Mouse (Mus musculus) 3134 (cell line): ENCODE measurements around the gene Psma6.
"Not testable (repeated sequence)": the region's sequence is repeated elsewhere in the genome, so short reads cannot be mapped to it uniquely, and the experiment has no call there.

ENCODE experiments used
- DNase-seq: peaks from one replicate; pipeline ENCODE4 v3.0.0-alpha.2; 2011; ENCODE audit warnings: low spot score; ENCODE audit not compliant: insufficient read length; ENCODE audit errors: extremely low read depth

Psma6 gene

DNA sequence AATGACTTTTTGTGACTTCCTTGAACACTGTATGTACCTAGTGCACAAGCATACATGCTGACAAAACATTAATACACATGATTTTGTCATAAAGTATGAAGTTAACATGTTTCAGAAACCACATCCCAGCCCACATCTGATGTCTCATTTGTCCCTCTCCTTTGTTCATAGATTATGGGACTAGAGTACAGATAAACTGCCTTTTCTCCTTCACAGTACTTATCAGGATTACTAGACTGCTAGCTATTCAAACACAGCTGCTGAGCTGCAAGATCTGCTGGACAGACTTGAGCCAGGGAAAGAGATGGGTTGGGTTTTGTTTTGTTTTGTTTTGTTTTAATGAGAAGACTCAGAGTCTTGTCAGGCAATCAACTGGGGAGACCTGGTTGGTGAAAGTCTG is 8.1 kb downstream of the Psma6 start:
- no peak for DNase-seq

DNA sequence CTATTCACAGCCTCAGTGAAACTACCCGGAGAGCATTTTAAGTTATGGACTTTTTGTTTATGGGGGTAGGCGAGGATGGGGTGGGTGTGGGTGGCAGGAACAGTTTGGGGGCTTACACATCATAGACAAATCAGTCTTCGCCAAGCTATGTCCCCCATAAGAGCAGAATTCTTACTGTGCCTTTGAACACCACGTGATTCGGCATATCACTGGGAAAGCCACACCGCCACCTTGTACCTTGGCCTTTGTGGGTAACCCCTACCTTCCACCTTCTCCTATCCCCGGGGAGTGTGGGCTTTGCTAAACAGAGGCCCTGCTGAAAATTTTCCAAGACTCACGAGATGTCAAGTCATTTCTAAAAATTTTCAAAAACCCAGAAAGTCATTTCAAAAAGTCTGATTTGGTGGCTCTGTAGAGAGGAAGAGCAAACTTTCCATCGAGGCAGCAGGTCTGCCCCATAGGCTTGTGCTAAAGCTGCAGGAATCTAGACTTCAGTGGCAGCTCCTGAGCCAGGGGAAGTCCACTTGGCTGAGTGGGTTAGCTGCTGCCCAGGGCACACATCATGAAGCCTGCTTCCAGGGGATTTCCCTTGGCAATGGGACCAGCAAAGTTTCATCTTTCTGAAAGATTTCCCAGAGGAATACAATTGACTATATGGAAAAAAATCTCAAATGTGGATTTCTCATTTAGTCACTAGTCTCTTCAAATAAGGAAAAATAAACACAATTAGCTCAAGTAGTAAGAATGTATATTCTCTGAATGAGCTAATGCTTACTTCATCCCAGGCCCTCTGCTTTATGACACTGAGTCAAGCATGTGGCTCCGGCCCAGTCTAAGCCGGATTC is 8.9 kb downstream of the Psma6 start:
- peak; percentile 55 for DNase-seq

DNA sequence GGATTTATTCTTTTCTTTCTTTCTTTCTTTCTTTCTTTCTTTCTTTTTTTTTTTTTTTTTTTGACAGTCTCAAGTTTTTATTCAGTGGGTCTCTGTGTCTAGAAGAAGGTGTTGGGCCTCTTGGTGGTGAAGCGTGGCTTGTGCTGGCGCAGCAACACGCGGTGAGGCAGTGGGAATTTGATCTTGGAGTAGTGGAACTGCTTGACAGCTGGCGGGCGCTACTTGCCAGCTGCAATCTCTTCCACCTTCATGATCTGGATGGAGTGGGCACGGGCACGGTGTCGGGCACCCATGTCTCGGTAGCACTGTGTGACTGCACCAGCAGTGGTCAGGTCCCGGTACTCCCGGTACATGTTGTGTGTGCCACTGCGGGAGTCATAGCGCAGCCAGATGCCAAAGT is 11.6 kb downstream of the Psma6 start:
- DNase-seq, result not testable (repeated sequence)

DNA sequence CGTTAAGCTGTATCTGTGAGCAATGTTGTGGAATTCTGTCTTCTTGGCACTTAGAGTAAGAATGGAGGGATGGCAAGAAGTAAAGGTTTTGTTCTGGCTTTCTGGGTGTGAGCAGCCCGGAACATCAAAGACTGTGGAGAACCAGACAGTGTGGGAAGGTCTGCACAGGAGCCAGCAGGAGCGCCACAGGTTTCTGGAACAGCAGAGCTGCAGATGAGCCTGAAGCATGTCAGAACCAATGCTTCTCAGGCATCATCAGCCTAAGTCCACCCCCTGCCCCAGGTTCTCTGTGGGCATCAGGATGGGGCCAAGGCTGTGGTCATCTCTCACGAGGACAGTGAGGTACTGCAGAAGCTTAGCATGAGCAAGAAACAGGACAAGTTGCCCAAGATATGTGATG is 12.5 kb downstream of the Psma6 start:
- DNase-seq, result no peak

DNA sequence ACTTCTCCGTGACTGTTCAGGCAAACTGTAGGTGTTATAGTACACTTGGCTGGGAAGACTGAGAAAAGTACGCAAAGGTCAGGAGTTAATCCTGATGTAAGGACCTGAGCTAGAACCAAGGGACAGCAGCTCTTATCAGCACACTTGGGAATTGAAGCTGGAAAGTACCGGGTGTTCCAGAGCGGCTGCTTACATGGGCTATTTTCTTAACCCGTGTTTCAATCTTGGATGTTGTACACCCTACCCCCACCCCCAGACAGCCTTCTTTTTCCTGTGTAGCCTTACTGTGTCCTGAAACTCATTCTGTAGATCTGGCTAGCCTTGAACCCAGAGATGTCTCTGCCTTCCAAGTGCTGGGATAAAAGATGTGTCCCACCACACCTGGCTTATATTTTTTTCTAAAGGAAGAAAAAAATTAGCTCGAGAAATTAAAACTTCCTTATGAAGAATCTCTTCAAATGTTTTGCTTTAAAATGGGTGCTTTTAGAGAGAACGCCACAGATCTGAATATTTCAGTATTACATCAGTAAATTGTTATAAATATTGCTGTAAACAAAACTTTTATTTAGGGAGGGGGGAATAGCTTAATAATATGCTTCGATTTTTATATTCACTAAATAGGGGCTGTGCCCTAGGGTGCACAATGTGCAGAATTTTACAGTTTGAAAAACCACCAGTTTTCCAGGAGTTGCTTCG is 13.7 kb downstream of the Psma6 start:
- no peak for DNase-seq

DNA sequence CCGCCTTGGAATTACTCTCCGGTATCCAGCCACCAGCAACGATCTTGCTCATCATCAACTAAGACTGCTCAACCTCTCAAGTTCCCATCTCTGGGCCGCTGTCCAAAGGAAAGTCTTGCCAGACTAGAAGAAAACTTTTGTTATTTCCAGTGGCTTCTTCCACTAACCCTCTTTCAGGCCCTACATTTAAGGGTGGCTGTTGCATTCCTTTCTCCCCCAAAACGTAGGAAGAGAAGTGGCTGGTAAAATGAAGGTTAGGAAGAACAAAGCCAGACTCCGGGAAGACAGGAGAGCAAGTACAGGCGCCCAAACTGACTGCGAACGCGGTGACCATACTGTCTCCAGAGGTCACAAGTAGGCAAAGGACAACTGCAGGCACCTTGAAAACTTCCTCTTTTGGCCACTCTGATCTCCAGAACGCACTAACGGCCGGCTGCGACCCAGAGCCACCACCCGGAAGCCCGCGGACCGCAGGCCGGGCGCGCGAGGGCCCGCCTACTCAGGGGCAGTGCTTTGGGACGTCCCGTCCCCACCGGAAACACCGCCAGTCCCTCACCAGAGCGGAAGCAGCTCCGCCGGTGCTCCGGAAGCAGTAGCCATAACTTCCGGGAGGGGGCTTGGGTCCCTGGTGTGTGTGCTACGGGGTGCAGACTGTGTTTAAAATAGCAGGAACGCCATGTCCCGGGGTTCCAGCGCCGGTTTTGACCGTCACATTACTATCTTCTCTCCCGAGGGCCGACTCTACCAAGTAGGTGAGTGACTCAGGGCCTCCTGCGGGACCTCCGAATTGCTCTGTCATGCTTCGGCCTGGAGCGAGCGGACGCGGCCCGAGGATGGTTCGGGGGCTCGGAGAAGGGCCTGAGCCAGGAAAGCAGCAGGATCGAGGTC is 14.5 kb downstream of the Psma6 start:
- DNase-seq, result peak; percentile 92

DNA sequence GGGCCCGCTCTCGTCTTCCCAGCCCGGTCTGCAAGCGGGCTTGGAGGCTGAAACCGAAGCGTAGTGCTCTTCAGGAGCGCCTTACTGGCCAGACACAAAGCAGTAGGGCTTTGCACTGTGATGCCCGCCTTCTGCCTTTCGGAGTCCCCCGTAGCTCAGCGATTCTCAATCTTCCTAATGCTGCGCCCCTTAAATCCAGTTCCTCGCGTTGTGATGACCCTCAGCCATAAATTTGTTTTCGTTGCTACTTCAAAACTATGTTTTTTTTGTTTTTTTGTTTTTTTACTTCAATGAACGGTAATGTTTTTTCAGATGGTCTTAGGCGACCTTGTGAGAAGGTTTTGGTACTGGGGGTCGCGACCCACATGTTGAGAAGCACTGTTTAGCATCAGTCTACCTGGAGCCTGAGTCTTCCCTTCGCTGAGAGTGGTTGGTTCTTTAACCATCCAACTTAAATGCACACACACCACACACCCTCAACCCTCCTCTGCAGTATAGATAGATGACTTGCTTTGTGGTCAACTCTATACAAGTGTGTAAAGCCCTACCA is 15.2 kb downstream of the Psma6 start:
- DNase-seq, result no peak

DNA sequence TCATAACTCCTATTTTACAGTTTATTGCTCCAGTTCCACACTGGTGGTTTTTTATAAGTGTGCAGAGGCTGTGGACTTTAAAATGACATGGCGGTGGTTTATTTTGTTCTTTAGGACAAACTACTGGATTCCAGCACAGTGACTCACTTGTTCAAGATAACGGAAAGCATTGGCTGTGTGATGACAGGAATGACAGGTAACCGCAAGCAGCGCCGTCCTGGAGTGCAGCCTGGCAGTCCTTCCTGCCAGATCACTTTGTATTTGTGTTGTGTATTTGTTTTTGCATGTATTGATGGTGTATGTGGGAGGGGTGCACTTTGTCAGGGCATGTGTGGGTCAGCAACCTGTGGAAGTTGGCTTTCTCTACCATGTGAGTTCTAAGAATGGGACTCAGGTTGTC is 23.9 kb downstream of the Psma6 start:
- no peak for DNase-seq

DNA sequence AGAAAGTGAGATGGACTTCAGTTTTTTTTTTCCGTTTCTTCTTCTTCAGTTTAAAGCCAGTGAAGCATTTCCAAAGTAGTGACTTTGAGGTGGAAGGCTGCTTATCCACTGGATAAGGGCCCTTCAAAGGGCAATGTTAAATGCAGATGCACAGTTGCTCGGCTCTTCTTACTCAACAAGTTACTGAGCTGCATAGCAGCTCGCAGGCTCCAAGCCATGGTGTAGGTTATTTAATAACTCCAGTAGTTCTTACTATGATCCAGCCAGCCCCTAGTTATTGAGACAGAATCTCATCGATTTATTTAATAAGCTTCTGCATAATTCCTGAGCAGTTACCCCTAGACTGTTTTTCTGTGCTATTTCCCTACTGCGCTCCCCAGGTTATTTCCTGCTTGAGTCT is 31.2 kb downstream of the Psma6 start:
- no peak for DNase-seq

DNA sequence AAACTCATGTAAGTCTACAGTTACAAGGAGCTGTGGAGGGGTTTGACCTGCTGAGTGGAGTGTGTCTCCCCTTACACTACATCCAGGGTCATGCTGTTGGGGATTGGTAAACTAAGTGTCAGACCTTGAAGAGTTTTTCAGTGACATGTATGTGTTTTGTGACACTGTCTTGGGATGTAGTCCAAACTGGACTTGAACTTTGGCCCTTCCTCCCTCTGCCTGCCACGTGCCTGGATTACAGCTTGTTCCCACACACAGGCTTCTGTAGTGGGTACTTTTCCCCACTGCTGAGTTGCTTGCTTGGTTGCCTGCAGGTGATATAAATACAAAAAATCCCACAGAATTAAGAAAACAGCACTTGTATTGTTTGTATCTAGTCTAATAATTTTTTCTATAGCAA is 31.7 kb downstream of the Psma6 start:
- no peak for DNase-seq

DNA sequence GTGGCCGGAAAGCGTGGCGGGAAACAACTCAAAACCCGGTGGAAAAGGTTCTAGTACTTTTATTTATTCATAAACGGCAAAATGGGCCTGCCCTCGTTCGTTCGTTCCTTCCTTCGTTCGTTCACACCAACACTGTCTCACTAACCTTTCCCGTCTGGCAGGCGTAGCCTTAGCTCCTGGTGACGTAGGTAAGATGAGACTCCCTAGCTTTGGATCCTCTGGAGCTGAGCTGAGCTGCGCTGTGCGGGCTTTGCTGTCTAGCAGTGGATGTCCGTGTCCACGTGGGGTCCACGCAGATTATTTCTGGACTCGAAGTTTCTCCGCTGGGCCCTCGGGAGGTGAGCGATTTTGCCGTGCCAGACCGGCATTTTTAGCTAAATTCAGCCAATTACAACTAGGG is 36.2 kb downstream of the Psma6 start:
- DNase-seq, result no peak

DNA sequence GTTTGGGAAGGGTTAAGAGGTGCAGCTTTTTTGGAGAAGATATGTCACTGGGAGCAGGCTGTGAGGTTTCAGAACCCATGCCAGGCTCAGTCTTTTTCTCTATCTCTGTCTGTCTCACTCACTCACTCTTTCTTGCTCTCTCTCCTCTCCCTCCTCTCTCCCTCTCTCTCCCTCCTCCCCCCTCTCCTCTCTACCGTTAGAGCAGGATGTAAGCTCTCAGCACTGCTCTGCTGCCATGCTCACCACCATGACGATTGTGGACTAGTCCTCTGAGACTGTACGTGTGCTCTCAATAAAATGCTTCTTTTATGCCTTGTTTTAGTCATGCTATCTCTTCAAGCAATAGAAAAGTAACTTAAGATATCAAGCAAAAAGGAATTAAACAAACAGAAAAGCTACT is 38.0 kb downstream of the Psma6 start:
- no peak for DNase-seq

DNA sequence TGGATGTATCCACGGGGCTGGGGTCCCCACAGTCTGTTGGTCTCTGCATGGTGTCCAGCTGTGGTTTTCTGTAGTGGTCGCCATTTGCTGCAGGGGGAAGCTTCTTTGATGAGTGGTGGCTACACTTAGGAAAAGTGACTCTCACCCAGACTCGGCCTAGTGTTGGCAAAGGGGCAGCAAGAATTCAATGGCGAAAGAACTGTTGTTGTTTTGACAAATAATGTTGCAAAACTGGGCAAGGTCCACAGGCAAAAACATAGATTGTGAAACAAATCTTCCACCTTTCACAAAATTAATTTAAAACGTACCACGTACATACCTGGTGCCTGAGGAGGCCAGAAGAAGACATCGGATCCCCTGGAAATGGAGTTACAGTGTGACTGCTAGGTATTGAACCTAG is 42.3 kb downstream of the Psma6 start:
- DNase-seq, result no peak

DNA sequence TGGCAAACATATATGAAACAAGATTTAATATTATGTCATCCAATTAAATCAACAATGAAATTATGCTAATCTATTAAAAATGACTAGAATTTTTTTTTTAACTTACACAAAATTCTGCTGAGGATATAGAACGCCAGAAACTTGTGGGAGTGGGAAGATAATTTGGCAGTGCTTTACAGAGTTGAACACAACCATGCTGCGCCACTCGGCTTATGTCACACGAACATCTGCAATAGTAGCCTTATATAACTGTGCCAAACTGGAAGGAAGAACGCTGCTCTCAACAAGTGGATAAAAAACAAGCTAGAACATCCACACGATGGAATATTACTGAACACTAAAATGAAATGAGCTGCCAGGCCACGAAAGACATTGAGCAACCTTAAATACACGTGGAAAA is 45.2 kb downstream of the Psma6 start:
- DNase-seq, result no peak

DNA sequence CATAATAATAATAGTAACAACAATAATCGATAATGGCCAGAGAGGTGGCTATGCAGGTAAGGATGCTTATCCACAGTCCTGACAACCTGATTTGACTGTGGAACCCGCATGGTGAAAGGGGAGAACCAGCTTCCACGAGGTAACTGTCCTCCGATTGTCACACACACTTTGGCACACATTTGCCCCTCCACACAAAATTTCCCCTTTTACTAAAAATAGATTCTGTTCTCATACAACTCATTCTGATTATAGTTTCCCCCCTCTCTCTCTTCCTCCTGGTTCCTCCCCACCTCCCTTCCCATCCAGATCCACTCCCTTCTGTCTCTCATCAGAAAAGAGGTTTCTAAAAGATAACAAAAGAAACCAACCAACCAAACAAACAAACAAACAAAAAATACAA is 45.9 kb downstream of the Psma6 start:
- DNase-seq, result no peak

DNA sequence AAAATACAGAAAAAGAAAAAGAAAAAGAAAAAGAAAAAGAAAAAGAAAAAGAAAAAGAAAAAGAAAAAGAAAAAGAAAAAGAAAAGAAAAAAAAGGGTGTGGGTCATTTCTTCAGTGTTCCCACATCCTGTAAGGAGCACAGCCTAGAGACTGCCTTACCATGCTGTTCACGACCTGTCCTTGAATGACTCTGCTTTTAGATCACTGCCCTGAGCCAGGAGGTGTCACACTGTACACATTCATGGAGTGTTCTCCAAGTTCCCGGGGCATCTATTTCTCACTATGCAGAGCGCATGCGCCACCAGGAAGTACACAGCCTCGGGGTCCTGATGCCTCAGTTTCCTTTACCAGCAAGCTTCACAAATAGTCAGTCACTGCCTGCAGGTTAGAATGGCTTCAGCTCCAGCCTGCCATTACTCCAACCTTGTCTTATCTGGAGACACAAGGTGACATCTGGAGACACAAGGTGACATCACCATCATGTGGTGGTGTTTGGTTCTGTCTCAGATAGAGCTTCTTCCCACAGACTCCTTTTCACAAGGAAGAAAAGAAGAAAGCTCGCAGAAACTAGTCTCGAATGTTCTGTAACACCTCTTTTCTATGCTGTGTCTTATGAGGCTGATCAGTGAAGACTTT is 48.4 kb downstream of the Psma6 start:
- no peak for DNase-seq

DNA sequence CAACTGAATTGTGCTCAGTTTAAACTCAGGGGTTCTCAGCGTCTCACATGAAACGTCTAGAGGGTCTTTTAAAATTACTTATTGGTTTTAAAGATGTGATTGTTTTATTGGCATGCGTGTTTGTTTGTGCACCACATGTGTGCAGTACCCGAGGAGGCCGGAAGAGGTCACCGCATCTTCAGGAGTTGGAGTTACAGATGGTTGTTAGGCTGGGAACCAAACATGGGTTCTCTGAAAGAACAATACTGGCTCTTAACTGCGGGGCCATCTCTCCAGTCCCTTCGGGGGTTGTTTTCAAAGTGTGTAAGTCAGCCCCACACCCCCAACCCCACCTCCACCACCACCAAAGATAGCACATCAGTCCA is 48.9 kb downstream of the Psma6 start:
- no peak for DNase-seq

DNA sequence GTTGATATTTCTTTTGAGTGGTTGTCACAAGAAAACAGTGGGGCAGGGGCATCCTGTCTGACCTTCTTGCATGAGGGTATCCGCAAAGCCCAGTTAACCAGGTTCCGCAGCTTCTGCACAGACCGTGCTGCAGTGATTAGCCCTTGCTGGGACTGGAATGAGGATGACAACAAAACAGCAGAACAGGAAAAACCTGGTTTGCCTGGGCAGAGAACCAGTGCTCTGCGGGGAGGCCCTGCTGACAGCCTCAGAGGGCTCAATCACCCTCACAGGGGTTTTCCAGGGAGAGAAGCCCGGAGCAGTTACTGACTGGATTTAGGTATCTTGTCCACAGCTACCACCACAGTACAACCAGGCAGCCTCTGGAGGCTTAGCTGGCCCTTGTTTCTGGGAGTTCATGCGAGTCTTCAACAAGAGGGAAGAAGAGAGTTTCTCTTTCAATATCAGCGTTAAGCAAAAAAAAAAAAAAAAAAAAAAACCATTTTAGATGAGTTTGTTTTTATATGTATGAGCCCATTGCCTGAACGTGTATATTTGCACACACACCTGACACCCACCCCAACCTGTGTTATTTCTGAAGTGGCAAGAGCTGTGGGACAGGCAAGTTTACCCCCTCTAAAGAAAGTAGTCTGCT is 49.9 kb downstream of the Psma6 start:
- DNase-seq, result no peak

DNA sequence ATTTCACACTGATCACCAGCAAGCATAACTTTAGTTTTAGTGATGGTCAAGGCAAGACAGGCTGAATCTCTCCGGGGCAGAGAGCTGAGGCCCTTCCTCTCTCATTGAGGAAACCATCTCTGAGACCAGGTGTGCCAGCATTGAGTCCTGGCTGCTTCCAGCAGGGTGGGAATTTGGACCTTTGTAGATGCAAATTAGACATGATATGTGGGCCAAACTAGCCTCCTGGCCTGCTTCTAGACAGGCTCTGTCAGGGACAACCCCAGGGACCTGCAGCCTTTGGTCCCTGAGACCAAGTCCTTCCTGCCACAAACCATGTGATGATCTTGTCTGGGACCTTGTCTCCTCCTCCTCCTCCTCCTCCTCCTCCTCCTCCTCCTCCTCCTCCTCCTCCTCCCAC is 51.1 kb downstream of the Psma6 start:
- no peak for DNase-seq

DNA sequence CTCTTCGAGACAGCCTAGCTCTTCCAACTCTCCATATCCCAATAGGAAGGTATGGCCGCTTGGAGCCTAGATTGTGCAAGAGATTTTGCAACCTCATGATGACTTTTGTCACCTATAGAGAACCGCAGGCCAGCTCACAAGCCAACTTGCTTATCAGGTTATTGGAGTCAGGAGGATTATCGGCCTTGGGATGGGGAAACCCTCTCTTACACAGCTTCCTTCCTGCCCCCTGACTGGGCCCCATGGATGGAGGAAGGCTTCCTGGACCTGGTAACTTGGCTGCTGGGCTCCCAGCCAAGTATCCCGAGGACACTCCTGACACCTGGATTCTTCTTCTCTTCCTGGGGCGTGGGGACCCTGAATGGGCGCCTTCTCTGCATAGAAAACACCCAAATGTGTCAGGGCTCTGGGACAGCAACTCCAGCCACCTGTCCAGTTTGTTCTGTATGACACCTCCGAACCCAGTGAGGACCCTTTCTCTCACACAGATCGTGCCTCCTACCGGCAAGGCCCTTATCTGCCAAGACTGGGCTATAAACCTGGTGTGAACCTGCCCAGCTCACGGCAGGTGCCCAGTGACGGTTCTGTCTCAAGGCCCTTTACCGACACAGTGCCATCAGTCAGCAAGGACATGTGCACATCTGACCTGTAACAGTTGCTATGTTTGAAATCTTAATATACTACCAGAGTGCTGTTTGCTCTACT is 53.3 kb downstream of the Psma6 start:
- no peak for DNase-seq
